Mouse (Mus musculus) forebrain, embryonic 13.5 days (tissue): ENCODE data around the gene Med13l. TPM values are rescaled to one million over a fixed set of nuclear protein-coding genes. Genes with fewer than 3 reads are reported as not detected.
"Not testable (repeated sequence)": the region's sequence is repeated elsewhere in the genome, so short reads cannot be mapped to it uniquely, and the experiment has no call there.

Source experiments
- ATAC-seq: fragments of 200-750 bp; cut with Nextera tagmentation; 2 replicates; pipeline ENCODE4 v1.8.0; 2017
- H3K27ac ChIP-seq: fragments of 300-500 bp; sonication (generic); 2 replicates; pipeline ENCODE4 v1.5.1; 2015; ENCODE audit warnings: inconsistent platforms, mild to moderate bottlenecking, moderate library complexity
- H3K27me3 ChIP-seq: fragments of 300-500 bp; sonication (generic); 2 replicates; pipeline ENCODE4 v1.6.1; 2015; ENCODE audit warnings: mild to moderate bottlenecking, inconsistent platforms
- H3K36me3 ChIP-seq: fragments of 300-500 bp; sonication (generic); 2 replicates; pipeline ENCODE4 v1.6.1; 2015; ENCODE audit warnings: mild to moderate bottlenecking, inconsistent platforms; ENCODE audit not compliant: poor library complexity, severe bottlenecking
- H3K4me1 ChIP-seq: fragments of 300-500 bp; sonication (generic); 2 replicates; pipeline ENCODE4 v1.6.1; 2015; ENCODE audit warnings: inconsistent platforms
- H3K4me2 ChIP-seq: fragments of 300-500 bp; sonication (generic); 2 replicates; pipeline ENCODE4 v1.6.1; 2015; ENCODE audit warnings: inconsistent platforms, mild to moderate bottlenecking, moderate library complexity
- H3K4me3 ChIP-seq: fragments of 300-500 bp; sonication (generic); 2 replicates; pipeline ENCODE4 v1.5.1; 2015; ENCODE audit warnings: mild to moderate bottlenecking, inconsistent platforms
- H3K9ac ChIP-seq: fragments of 300-500 bp; sonication (generic); 2 replicates; pipeline ENCODE4 v1.6.1; 2015; ENCODE audit warnings: mild to moderate bottlenecking, inconsistent platforms
- H3K9me3 ChIP-seq: fragments of 300-500 bp; sonication (generic); replicated peaks from 2 replicates; pipeline ENCODE4 v1.6.1; 2016; ENCODE audit warnings: inconsistent platforms
- WGBS: fragments of 180-500 bp; shearing (Covaris S2); methylation state at CpG from one replicate; pipeline ENCODE4 v1.1.7; 2015; 5-methylcytosine and 5-hydroxymethylcytosine counted together
- polyA plus RNA-seq: library from polyadenylated mRNA; unstranded; fragments of >200 nt; fragmentation: Nextera tagmentation; extraction: Ambion mirVana; gene quantifications from 2 replicates; pipeline ENCODE4 v1.2.1, GENCODE M21; 2015

The Med13l gene
- polyA plus RNA-seq, 1 experiment from 2014 or later: 17.8 TPM

DNA sequence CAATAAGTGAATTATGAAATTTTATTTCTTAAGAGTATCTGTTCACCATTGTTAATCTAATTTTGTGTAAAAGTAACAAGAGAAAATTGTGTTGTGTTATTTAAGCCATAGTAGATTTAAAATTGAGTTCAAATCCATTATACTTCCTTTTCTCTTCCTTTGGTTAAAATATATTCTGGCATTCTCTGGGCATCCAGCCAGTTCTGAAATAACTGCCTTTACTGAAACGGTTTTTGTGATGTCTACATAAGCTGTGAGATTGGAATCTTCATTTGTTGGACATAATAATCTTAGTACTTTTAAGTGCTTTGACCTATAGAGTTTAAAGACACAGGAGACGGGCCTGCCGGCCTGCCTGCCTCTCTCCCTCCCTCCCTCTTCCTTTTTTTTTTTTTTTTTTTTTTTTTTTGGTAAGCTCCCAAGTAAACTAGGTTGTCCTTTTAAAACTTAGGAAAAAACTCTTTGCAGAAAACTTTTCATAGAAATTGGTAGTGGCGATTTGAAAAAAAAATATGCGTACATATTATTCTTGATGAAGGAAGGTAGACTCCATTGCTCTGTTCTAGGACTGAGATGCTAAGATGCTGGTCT, 78.7 kb downstream of the Med13l start:
- no peak for ATAC-seq
- WGBS: 61% methylated on average over 5 of the region's 5 CpGs

GRCm38 (mm10) chr5:118644041-118644440, 83.6 kb downstream of the Med13l start:
- ATAC-seq: no peak
- Histone ChIP-seq H3K27me3 (no peaks in the 10 kb centered on the region), H3K9me3 (no peaks in the 10 kb centered on the region), H3K4me1 (peaks cover 31% of the 10 kb centered on the region), H3K9ac (no peak overlapping the region), H3K4me3 (no peak overlapping the region), H3K36me3 (no peaks in the 10 kb centered on the region), H3K27ac (no peak overlapping the region), H3K4me2 (no peak overlapping the region)
- WGBS: 87% methylated on average over 12 of the region's 12 CpGs

More for the DNA sequence above, 78.7 kb downstream of the Med13l start:
- Histone ChIP-seq H3K4me2 (no peak overlapping the region), H3K9me3 (no peaks in the 10 kb centered on the region), H3K27ac (no peak overlapping the region), H3K27me3 (no peaks in the 10 kb centered on the region), H3K36me3 (no peaks in the 10 kb centered on the region), H3K9ac (no peak overlapping the region), H3K4me3 (no peak overlapping the region), H3K4me1 (peaks cover 43% of the 10 kb centered on the region)

- Histone ChIP-seq H3K27me3 (no peaks in the 10 kb centered on the region), H3K27ac (no peak overlapping the region), H3K4me2 (no peak overlapping the region), H3K9me3 (no peaks in the 10 kb centered on the region), H3K4me1 (peaks cover 31% of the 10 kb centered on the region), H3K36me3 (no peaks in the 10 kb centered on the region), H3K9ac (no peak overlapping the region), H3K4me3 (no peak overlapping the region)
- no peak for ATAC-seq
- WGBS: 96% methylated on average over 8 of the region's 8 CpGs
Observed at GRCm38 (mm10) chr5:118644511-118644910, 84.0 kb downstream of the Med13l start.

DNA sequence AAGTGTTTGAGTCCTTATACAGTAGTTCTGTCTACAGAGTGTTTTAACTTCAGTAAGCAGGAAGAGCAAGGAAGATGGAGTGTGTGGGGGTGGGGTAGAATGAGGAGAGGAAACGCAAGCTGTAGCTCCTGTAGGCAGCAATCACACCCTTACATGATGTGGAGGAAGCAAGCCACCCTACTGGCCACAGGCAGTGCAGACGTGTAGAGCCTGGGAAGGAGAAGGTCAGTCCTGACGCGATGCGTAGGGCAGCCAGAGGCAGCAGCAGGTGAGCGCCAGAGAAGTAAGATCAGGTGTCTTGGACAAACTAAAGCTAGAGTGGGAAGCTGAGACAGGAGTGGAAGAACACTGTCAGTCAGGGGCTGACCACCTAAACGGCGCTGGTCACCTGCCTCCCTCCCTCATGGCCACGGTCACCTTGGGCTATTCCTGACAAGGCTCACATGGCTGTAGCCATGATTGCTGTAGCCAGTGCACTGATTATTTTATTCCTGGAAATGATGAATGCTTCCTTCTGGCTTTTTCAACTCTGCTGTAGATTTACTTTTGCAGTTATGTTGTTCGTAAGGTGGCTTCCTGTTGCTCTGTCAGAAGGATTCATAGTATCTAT, 84.8 kb downstream of the Med13l start:
- no peak for ATAC-seq
- Histone ChIP-seq H3K27ac (no peak overlapping the region), H3K36me3 (no peaks in the 10 kb centered on the region), H3K4me3 (no peak overlapping the region), H3K4me2 (no peak overlapping the region), H3K4me1 (peaks cover 29% of the 10 kb centered on the region), H3K9me3 (no peaks in the 10 kb centered on the region), H3K27me3 (no peaks in the 10 kb centered on the region), H3K9ac (no peak overlapping the region)
- 87% methylated on average over 10 of the region's 10 CpGs for WGBS

DNA sequence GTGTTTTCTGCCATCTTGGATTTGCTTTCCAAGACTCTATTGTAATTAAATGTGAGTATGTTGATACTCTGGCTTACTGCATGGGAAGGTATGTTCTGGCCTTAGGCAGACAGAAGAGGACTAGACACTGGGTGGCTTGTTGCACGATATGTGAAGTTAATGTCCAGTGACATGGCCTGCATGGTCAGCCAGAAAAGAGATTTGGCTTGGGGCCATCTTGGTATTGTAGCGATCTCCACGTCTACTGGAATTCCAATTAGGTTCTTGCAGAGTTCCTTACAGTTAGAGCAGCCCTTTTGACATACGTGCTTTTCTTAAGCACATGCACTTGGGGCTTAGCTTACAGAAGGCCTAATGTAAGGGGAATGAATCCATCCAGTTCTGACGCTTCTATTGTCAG, 86.4 kb downstream of the Med13l start:
- Histone ChIP-seq H3K27ac (no peak overlapping the region), H3K36me3 (no peaks in the 10 kb centered on the region), H3K9me3 (no peaks in the 10 kb centered on the region), H3K9ac (no peak overlapping the region), H3K4me1 (peaks cover 29% of the 10 kb centered on the region), H3K4me2 (no peak overlapping the region), H3K27me3 (no peaks in the 10 kb centered on the region), H3K4me3 (no peak overlapping the region)
- WGBS: 39% methylated on average over 5 of the region's 5 CpGs
- ATAC-seq: no peak

DNA sequence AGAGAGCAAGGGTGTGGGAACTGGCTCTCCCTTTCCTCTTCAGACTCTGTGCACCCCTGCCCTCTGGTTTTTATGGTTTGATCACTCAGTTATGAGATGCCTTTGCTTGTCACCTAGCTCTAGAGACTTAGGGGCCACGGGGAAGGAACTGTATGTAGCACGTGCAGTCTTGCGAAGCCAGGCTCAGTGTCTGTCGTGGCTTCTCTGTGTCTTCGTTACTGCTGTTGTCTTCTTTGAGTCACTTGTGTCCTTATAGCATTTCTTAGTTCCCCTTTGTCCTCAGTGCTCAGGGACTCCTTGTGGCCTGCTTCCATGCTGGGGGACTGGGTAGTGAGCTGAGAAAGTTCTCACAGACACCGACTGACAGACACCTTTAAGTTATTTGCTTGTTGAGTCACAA, 86.9 kb downstream of the Med13l start:
- 46% methylated on average over 6 of the region's 6 CpGs for WGBS
- Histone ChIP-seq H3K4me2 (no peak overlapping the region), H3K4me3 (no peak overlapping the region), H3K9ac (no peak overlapping the region; the same call in 1 of the 2 replicates), H3K9me3 (no peaks in the 10 kb centered on the region), H3K36me3 (no peaks in the 10 kb centered on the region), H3K4me1 (peaks cover 29% of the 10 kb centered on the region), H3K27ac (no peak overlapping the region), H3K27me3 (no peaks in the 10 kb centered on the region)
- no peak for ATAC-seq

DNA sequence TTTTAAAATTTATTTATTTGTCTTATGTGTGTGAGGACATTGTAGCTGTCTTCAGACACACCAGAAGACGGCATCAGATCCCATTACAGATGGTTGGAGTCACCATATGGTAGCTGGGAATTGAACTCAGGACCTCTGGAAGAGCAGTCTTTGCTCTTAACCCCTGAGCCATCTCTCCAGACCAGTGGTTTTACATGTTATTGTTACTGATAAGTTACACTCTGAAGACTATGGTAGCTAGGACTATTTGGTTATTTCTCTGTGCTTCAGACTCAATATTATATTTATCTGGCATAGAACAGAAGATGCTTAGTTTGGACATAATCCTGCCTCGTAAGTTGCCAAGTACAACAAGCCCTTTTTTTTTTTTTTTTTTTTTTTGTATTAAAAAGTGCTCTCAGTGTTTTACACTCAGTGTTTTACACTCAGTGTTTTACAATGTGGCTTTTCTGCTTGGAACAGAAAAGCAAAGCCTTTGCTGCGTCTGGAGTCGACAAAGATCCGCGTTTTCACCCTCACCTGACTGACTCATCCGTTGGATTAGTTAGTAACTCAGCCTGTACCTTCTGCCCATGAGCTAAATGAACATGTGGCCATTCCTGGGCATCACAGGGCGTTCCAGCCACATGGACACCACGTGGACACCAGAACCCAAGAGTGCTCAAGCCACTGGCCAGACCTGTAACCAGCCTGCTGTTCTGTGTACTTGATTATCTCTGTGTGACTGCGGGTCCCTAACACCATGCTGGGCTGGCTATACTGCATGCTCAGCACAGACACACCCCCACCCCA, 88.9 kb downstream of the Med13l start:
- no peaks in the 10 kb centered on the region for H3K36me3 ChIP-seq
- no peak overlapping the region for H3K4me3 ChIP-seq
- WGBS: 91% methylated on average over 10 of the region's 10 CpGs
- H3K27me3 ChIP-seq: no peaks in the 10 kb centered on the region
- no peak for ATAC-seq
- no peak overlapping the region for H3K4me2 ChIP-seq
- peaks cover 24% of the 10 kb centered on the region for H3K4me1 ChIP-seq
- H3K9ac ChIP-seq: no peak overlapping the region
- no peaks in the 10 kb centered on the region for H3K9me3 ChIP-seq
- no peak overlapping the region for H3K27ac ChIP-seq

DNA sequence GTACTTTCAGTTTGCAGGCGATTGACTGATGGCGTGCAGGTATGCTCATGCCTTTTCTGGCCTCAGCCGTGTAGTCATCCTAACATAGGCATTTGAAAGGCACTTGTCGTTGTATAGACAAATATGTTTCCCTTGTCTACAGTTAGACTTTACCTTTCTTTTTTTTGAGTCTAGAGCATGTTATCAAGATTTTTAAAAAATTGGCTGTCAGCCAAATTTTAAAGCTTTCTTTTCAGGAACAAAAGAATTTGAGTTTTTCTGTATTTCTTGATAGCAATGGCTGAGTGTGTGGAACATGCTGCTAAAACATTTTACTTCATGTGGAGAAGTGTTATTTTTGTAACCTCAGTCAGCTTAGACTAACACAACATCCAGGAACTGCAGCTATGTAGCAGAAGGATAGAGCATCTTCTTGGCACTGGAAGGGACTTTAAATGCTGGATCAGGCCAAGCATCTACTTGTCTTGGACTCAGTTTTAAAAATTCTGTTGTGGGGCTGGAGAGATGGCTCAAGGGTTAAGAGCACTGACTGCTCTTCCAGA, 89.6 kb downstream of the Med13l start:
- peaks cover 29% of the 10 kb centered on the region for H3K4me1 ChIP-seq
- H3K36me3 ChIP-seq: no peaks in the 10 kb centered on the region
- no peak for ATAC-seq
- H3K27me3 ChIP-seq: no peaks in the 10 kb centered on the region
- 93% methylated on average over 4 of the region's 4 CpGs for WGBS
- H3K9ac ChIP-seq: no peak overlapping the region
- H3K4me3 ChIP-seq: no peak overlapping the region
- no peaks in the 10 kb centered on the region for H3K9me3 ChIP-seq
- no peak overlapping the region for H3K4me2 ChIP-seq
- no peak overlapping the region for H3K27ac ChIP-seq

DNA sequence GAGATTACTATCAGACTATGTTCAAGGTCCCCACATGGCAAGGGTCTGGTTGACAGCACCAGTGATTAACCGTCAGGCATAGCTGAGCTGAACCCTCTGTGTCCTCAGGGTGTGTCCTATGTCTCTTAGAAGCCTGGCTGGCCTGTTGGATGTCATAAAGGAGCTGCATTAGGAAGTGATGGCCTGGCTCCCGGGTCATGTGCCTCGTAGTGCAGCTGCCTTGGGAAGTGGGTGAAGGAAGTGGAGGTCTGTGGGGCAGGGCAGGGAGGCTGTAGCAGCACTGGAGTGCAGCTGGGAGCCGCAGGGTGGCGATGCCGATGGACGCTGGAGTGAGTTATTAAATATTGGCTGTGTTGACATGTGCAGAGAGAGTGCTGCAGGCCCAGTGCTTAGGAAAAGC, 90.3 kb downstream of the Med13l start:
- ATAC-seq: no peak
- no peak overlapping the region for H3K9ac ChIP-seq
- H3K27me3 ChIP-seq: no peaks in the 10 kb centered on the region
- WGBS: 85% methylated on average over 7 of the region's 7 CpGs
- H3K36me3 ChIP-seq: no peaks in the 10 kb centered on the region
- no peak overlapping the region for H3K4me3 ChIP-seq
- peaks cover 35% of the 10 kb centered on the region for H3K4me1 ChIP-seq
- H3K4me2 ChIP-seq: no peak overlapping the region
- no peaks in the 10 kb centered on the region for H3K9me3 ChIP-seq
- H3K27ac ChIP-seq: no peak overlapping the region

DNA sequence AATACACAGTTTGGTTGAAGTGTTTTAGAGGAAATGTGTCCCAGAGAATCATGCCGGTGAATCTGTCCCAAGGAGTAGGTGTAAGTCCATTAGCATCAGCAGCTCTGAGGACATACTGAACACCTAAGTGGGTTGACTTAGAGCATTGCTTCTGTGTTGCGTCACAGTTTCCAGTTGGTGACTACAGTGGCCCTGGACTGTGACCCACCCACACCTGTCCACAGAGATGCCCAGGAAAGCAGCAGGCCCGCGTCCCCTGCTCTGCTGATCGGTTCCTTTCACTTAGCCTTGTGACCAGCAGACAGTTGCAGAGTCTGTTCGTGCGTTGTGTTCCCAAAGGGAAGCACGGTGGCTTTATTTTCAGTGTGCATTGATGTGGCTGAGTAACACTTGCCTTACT, 92.1 kb downstream of the Med13l start:
- H3K27ac ChIP-seq: no peak overlapping the region
- H3K36me3 ChIP-seq: no peaks in the 10 kb centered on the region
- no peak overlapping the region for H3K4me2 ChIP-seq
- H3K9me3 ChIP-seq: no peaks in the 10 kb centered on the region
- peaks cover 23% of the 10 kb centered on the region for H3K4me1 ChIP-seq
- H3K27me3 ChIP-seq: no peaks in the 10 kb centered on the region
- no peak overlapping the region for H3K4me3 ChIP-seq
- WGBS: 91% methylated on average over 8 of the region's 8 CpGs
- ATAC-seq: no peak
- no peak overlapping the region for H3K9ac ChIP-seq

DNA sequence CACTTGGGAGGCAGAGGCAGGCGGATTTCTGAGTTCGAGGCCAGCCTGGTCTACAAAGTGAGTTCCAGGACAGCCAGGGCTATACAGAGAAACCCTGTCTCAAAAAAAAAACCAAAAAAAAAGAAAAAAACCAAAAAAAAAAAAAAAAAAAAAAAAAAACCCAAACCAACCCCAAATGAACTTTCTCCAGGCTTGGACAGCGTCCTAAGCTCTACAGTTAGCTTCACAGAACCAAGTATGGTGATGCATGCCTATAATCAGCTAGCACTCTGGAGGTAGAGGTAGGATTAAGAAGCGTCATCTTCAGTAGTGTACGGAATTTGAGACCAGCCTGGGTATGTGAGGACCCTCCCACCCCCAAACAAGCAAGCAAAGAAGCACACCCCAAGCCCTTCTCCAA, 92.6 kb downstream of the Med13l start:
- H3K4me2 ChIP-seq, H3K27me3 ChIP-seq, ATAC-seq, H3K9ac ChIP-seq, H3K4me3 ChIP-seq, H3K36me3 ChIP-seq, H3K9me3 ChIP-seq, H3K27ac ChIP-seq: not testable (repeated sequence)
- H3K4me1 ChIP-seq: peaks cover 18% of the 10 kb centered on the region
- WGBS: 86% methylated on average over 5 of the region's 5 CpGs

DNA sequence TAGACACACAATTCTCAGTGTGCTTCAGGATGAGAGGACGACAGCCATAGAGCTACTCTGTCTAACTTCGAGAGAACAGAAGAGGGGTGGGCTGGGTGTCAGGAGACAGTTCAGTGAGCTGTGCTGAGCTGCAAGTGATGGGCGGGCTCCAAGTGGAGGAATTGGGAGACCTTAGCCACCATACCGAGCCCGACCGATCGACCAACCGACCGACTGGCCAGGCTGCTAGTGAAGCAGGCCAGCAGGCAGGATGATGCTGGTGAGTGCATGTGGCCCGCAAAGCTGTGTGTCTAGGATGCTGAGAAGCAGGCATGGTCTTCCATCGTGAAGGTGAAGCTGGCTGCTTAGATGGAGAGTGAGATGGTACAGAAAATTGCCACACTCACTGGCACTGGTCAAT, 94.1 kb downstream of the Med13l start:
- Histone ChIP-seq H3K27me3 (no peaks in the 10 kb centered on the region), H3K4me1 (peaks cover 26% of the 10 kb centered on the region), H3K4me3 (no peak overlapping the region), H3K36me3 (no peaks in the 10 kb centered on the region), H3K4me2 (no peak overlapping the region), H3K27ac (no peak overlapping the region; the same call in 1 of the 2 replicates), H3K9ac (no peak overlapping the region), H3K9me3 (no peaks in the 10 kb centered on the region)
- ATAC-seq: no peak; the same call in 1 of the 2 replicates
- 70% methylated on average over 11 of the region's 11 CpGs for WGBS
